Mouse (Mus musculus) forebrain, embryonic 11.5 days (tissue): ENCODE measurements around the gene Hoxa9. TPM values are rescaled to one million over a fixed set of nuclear protein-coding genes. Genes with fewer than 3 reads are reported as not detected.

Experiments
- ATAC-seq: fragments of 200-750 bp; cut with Nextera tagmentation; replicated peaks from 2 replicates; pipeline ENCODE4 v1.8.0; 2017; ENCODE audit warnings: moderate TSS enrichment; ENCODE audit not compliant: low FRiP score
- DNase-seq: peaks from one replicate; pipeline ENCODE4 v3.0.0-alpha.2; 2017; ENCODE audit warnings: low spot score
- H3K27ac ChIP-seq: fragments of 300-500 bp; sonication (generic); 2 replicates; pipeline ENCODE4 v1.5.1; 2014; ENCODE audit warnings: low read depth, low read length
- H3K27me3 ChIP-seq: fragments of 300-500 bp; sonication (generic); 2 replicates; pipeline ENCODE4 v1.6.1; 2014; ENCODE audit warnings: mild to moderate bottlenecking, low read length, mixed read lengths; ENCODE audit not compliant: control insufficient read depth, insufficient read depth
- H3K36me3 ChIP-seq: fragments of 300-500 bp; sonication (generic); 2 replicates; pipeline ENCODE4 v1.6.1; 2014; ENCODE audit warnings: mild to moderate bottlenecking, low read length, moderate library complexity, mixed read lengths; ENCODE audit not compliant: control insufficient read depth, insufficient read depth
- H3K4me1 ChIP-seq: fragments of 300-500 bp; sonication (generic); replicated peaks from 2 replicates; pipeline ENCODE4 v1.6.1; 2014; ENCODE audit warnings: low read length, mixed read lengths; ENCODE audit not compliant: control insufficient read depth, insufficient read depth
- H3K4me2 ChIP-seq: fragments of 300-500 bp; sonication (generic); 2 replicates; pipeline ENCODE4 v1.6.1; 2014; ENCODE audit warnings: low read depth, mild to moderate bottlenecking, low read length, moderate library complexity, mixed read lengths; ENCODE audit not compliant: severe bottlenecking
- H3K4me3 ChIP-seq: fragments of 300-500 bp; sonication (generic); 2 replicates; pipeline ENCODE4 v1.5.1; 2014; ENCODE audit warnings: low read depth, low read length
- H3K9ac ChIP-seq: fragments of 300-500 bp; sonication (generic); 2 replicates; pipeline ENCODE4 v1.6.1; 2014; ENCODE audit warnings: low read length
- H3K9me3 ChIP-seq: fragments of 300-500 bp; sonication (generic); 2 replicates; pipeline ENCODE4 v1.6.1; 2016; ENCODE audit warnings: low read length, mixed read lengths; ENCODE audit not compliant: control insufficient read depth
- WGBS: fragments of 180-500 bp; shearing (Covaris S2); extraction: QIAGEN DNeasy Blood & Tissue Kit; methylation state at CpG from one replicate; pipeline ENCODE4 v1.1.7; 2014; 5-methylcytosine and 5-hydroxymethylcytosine counted together
- polyA plus RNA-seq: library from polyadenylated mRNA; unstranded; fragments of >200 nt; fragmentation: Nextera tagmentation; extraction: Ambion mirVana; gene quantifications from 2 replicates; pipeline ENCODE4 v1.2.1, GENCODE M21; 2014

Gene Hoxa9
- polyA plus RNA-seq, 1 experiment from 2014 or later = not detected

DNA sequence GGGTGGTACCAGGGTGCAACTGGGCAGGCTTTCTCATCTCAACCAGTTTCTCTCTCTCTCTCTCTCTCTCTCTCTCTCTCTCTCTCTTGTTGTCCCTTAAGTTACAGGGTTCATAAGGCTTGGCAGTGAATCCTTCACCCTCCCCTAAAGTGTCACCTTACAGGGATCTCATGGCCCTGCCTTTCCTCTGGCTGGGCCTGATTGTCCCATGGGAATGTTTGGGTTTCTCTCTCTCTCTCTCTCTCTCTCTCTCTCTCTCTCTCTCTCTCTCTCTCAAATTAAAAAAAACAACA lies 23.3 kb downstream of the Hoxa9 start:
- no peak for ATAC-seq
- H3K4me3 ChIP-seq = no peak overlapping the region

DNA sequence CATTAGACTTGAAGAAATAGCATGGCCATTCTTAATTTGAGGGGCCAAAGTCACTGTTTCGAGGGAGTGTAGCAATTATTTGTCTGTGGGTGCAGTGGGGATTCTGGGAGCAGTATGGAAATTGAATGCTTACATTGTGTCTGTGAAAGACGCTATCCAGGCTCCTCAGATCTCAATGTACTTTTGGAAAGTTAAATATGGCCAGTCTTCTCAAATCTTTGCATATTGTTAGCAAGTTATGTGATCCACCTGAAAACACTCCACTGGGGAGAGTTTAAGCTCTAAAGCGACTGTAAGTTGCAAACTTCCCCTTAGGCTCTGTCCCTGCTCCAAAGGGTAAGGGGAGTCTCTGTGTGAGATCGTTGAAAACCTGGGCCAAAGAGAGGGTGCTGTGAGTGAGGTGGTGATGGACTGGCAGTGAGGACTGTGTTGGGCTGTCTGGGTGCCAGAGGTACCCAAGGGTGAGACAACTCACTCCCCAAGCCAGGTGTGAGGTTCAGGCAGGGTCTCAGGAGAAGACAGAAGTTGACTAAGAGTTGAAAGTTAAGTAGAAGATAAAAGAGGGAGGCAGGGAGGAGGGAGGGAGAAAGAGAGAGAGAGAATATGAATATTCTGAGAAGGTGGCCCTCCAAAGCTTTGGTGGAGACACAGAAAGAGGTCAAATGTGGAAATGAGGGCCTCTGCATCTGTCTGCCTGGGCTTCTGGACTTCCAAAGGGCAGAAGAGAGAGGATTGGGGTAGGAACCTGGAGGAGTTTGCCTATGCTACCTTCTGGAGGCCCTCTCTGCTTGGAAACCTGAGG lies 23.8 kb downstream of the Hoxa9 start:
- Histone ChIP-seq H3K36me3 (no peaks in the 10 kb centered on the region), H3K9me3 (no peaks in the 10 kb centered on the region), H3K27me3 (peaks cover 99% of the 10 kb centered on the region), H3K4me3 (no peak overlapping the region), H3K27ac (no peak overlapping the region), H3K4me2 (no peak overlapping the region), H3K9ac (no peak overlapping the region), H3K4me1 (peaks cover 7% of the 10 kb centered on the region; the same call in 1 of the 2 replicates)
- peak; percentile 49 for DNase-seq
- no peak for ATAC-seq
- 4% methylated on average over 4 of the region's 4 CpGs for WGBS

More for the DNA sequence above, 23.3 kb downstream of the Hoxa9 start:
- H3K9me3 ChIP-seq = no peaks in the 10 kb centered on the region
- peaks cover 99% of the 10 kb centered on the region for H3K27me3 ChIP-seq
- peaks cover 7% of the 10 kb centered on the region; the same call in 1 of the 2 replicates for H3K4me1 ChIP-seq
- no peak overlapping the region for H3K4me2 ChIP-seq
- H3K27ac ChIP-seq = no peak overlapping the region
- no peak for DNase-seq
- H3K9ac ChIP-seq = no peak overlapping the region
- no peaks in the 10 kb centered on the region for H3K36me3 ChIP-seq

DNA sequence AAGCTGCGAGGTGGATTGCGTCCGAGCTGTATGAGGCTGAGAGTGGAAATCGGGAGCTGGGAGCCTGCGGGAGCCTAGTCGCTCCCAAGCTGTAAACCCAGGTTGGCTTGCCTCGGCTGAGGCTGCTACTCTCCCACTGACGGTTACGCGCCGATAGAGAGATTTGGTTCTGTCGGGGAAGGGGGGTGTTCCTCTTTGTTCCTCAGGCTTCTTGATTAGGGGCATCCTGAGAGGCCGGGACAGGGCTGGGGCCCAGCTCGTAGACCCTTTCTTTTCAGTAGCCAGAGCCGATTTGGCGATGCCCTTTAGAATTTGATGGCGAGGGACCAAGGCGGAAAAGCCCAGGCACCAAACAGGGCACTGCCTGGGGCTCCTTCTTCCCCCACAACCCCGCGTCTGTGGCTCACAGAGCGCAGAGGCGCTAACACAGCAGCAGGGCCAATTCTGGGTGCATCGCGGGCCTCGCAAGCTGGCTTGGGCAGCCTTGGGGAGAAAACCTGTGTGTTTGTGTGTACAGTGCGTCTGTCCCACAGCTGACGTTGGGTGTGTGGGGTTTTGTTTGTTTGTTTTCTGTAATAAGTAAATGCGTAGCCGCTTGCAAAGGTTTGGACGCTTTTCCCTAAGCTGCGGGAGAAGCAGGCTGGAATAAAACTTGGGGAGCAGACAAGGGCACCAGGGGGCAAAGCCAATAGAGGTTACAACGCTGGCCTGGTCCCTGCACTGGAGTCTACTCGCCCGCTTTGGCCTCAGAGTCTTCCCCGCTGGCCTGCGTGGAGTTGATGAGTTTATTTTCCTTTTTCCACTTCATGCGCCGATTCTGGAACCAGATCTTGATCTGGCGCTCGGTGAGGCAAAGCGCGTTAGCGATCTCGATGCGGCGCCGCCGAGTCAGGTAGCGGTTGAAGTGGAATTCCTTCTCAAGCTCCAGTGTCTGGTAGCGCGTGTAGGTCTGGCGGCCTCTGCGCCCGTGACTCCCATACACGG lies 25.0 kb downstream of the Hoxa9 start:
- ATAC-seq (no peak), DNase-seq (peak; percentile 64)
- Histone ChIP-seq H3K27me3 (peaks cover 99% of the 10 kb centered on the region), H3K4me3 (no peak overlapping the region), H3K9ac (no peak overlapping the region), H3K9me3 (no peaks in the 10 kb centered on the region), H3K4me2 (no peak overlapping the region), H3K27ac (no peak overlapping the region), H3K36me3 (no peaks in the 10 kb centered on the region), H3K4me1 (peaks cover 7% of the 10 kb centered on the region; the same call in 1 of the 2 replicates)
- under 1% methylated on average over 55 of the region's 55 CpGs for WGBS

DNA sequence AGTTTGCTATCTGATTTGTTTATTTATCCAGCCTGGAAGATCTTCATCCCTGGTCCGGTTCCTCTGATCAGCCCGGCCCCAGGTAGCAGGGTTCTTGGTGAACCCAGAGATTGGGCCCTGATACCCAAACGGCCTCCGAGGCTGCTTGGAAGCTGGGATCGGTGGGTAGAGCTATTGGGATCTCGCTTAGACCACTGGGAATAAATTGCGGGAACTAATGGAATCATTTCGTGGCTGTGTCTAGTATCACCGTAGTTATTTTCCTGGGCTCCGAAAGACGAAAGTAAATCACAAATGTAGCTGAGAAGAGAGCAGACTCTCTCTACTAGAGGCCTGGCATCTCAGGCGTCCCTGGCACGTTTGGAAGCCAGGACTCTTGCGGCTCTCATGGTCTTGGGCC lies 25.7 kb downstream of the Hoxa9 start:
- Histone ChIP-seq H3K9ac (no peak overlapping the region), H3K9me3 (no peaks in the 10 kb centered on the region), H3K4me1 (peaks cover 7% of the 10 kb centered on the region; the same call in 1 of the 2 replicates), H3K4me2 (no peak overlapping the region), H3K36me3 (no peaks in the 10 kb centered on the region), H3K4me3 (no peak overlapping the region), H3K27me3 (peaks cover 100% of the 10 kb centered on the region), H3K27ac (no peak overlapping the region)
- ATAC-seq = no peak
- no peak for DNase-seq
- 4% methylated on average over 14 of the region's 14 CpGs for WGBS

DNA sequence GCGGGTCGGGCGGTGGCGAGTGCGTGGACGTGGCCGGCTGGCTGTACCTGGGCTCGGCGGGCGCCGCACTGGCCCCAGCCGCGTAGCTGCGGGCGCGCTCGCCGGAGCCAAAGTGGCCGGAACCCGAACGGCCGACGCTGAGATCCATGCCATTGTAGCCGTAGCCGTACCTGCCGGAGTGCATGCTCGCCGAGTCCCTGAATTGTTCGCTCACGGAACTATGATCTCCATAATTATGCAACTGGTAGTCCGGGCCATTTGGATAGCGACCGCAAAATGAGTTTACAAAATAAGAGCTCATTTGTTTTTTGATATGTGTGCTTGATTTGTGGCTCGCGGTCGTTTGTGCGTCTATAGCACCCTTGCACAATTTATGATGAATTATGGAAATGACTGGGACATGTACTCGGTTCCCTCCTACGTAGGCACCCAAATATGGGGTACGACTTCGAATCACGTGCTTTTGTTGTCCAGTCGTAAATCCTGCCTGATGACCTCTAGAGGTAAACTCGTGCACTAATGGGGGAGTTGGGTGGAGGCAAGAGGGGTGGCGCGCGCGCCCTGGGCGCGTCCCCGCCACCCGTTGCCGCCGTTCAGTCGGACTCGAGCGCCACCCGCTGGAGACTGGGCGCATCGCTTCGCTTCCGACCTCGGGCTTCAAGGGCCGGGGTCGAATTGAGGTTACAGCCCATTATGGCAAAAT lies 26.7 kb downstream of the Hoxa9 start, which contains the start of gene Hoxa5:
Gene Hoxa5 (minus strand): TSS at position 538 of the 703 bp plus-strand sequence.
- Histone ChIP-seq H3K4me2 (peak within 1 kb of the TSS; percentile 18; the same call in 1 of the 2 replicates), H3K27ac (no peak within 1 kb of the TSS), H3K9me3 (no peaks in the 10 kb centered on the region), H3K4me3 (peak within 1 kb of the TSS; percentile 11; the same call in 1 of the 2 replicates), H3K27me3 (peaks cover 100% of the 10 kb centered on the region), H3K36me3 (no peaks in the 10 kb centered on the region), H3K9ac (no peak within 1 kb of the TSS), H3K4me1 (peaks cover 7% of the 10 kb centered on the region; the same call in 1 of the 2 replicates)
- peak; percentile 76 for DNase-seq
- ATAC-seq = no peak
- under 1% methylated on average over 65 of the region's 65 CpGs for WGBS

DNA sequence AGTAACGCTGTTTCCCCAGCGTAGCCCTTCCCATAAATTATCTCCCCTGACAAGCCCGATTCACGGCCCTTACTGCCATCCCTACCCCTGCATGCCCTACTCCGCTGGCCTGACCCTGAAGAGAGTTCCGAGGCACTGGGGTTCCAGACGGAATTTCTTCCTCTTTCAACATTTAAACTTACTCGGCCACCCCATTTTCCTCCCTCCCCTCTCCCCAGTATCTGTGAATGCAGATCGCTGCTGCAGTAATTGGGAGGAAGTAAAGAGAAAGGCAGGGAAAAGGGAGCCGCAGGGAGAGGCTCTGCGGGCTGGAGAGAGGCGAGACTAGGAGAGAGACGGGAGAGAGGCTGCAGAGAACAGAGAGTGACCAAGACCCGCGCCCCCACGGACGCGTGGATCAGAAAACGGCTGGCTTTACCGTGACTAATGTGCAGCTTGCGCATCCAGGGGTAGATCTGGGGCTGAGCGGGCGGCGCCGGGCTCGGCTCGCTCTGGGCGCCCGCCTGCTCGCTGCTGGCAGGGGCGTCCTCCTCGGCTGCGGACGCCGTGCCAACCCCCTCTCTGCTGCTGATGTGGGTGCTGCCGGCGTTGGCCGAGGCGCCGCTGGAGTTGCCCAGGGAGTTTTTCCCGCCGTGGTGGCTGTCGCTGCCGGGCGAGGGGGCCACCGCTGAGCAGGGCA lies 27.4 kb downstream of the Hoxa9 start:
- no peak overlapping the region for H3K9ac ChIP-seq
- H3K4me1 ChIP-seq = peaks cover 2% of the 10 kb centered on the region; the same call in 1 of the 2 replicates
- H3K4me2 ChIP-seq = no peak overlapping the region
- no peaks in the 10 kb centered on the region for H3K36me3 ChIP-seq
- ATAC-seq (no peak), DNase-seq (peak; percentile 65)
- no peak overlapping the region for H3K27ac ChIP-seq
- H3K4me3 ChIP-seq = peak overlapping the region; percentile 11; the same call in 1 of the 2 replicates
- H3K9me3 ChIP-seq = no peaks in the 10 kb centered on the region
- H3K27me3 ChIP-seq = peaks cover 100% of the 10 kb centered on the region
- WGBS = under 1% methylated on average over 46 of the region's 46 CpGs

DNA sequence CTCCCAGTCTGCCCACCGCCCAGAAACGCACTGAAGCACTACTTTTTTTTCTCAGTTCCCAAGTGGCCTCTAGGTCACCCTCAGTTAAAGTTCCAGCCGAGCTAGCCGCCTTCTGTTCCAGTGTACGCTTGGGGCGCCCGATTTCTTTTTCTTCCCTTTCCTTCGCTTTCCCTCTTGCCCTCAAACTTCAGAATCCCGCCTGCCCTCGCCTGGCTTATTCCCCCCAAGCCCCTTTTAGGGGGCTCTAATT lies 27.8 kb downstream of the Hoxa9 start:
- no peaks in the 10 kb centered on the region for H3K36me3 ChIP-seq
- DNase-seq (no peak), ATAC-seq (no peak)
- H3K27ac ChIP-seq = no peak overlapping the region
- H3K4me1 ChIP-seq = peaks cover 2% of the 10 kb centered on the region; the same call in 1 of the 2 replicates
- H3K9me3 ChIP-seq = no peaks in the 10 kb centered on the region
- H3K27me3 ChIP-seq = peaks cover 100% of the 10 kb centered on the region
- H3K4me3 ChIP-seq = no peak overlapping the region
- under 1% methylated on average over 10 of the region's 10 CpGs for WGBS
- no peak overlapping the region for H3K9ac ChIP-seq
- H3K4me2 ChIP-seq = no peak overlapping the region
